Mouse (Mus musculus) skeletal muscle tissue, adult 2 months (tissue): Measurements from ENCODE around the gene Sapcd1.
A peak's percentile ranks its signal among the peaks of the same experiment; 100 is the strongest.

Source experiments
- DNase-seq: peaks from one replicate; pipeline ENCODE4 v3.0.0-alpha.2; 2012; ENCODE audit warnings: low read depth, low spot score

Sapcd1 gene

DNA sequence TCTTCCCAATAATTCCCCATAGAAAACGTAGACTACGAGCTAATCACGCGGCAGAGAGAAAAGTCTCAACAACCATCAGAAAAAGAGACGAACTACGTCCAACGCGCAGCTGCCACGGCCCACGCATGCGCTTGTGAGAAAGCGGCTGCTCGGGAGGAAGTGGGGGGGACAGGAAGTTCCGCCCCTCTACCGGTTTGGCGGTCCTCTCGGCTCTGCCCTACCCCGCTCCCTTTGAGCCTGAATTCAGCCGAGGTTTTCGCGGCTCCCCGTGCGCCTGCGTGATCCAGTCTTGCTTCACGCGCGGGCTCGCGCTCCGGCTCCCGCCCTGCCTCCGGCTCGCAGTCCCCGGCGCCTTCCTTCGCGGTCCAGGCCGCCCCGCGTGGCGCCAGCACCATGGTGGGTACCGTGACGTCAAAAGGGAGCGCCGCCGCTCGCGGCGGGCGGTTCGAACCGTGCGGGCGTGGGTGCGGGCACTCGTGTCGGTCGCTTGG, 46.1 kb downstream of the Sapcd1 start, which contains the start of gene Lsm2:
Gene Lsm2 (plus strand): TSS at position 173 of the 491 bp plus-strand sequence.
- peak; percentile 92 for DNase-seq

DNA sequence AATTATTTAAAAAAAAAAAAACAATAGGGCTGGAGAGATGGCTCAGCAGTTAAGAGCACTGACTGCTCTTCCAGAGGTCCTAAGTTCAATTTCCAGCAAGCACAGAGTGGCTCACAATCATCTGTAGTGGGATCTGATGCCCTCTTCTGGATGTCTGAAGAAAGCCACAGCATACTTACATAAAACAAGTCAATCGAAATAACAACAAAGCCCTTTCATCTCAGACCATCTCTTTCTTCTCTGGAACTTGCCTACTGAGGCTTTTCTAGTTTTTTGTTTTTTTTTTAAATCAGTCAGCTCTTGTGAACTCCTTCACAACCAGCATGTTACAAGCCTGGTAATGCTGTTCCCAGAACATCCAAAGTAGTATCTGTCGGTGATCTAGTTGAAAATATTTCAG, 47.2 kb downstream of the Sapcd1 start:
- DNase-seq = peak; percentile 65

DNA sequence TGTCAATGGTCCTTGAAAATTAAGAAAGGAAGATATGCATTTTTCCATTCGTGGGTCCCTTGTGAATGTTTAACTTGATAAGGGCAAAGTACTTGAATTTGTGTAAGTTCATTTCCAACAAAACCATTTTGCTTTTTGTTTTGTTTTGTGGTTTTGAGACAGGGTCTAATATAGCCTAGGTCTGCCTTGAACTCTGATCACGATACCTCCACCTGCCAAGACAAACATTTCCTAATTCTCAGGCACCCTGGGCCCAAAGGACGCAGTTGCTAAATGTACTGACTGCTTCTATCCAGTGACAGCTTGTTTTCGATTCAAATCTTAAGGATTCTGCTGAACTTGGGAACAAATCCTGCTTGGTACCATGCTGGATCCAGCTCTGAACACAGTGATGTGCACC, 48.2 kb downstream of the Sapcd1 start:
- no peak for DNase-seq

DNA sequence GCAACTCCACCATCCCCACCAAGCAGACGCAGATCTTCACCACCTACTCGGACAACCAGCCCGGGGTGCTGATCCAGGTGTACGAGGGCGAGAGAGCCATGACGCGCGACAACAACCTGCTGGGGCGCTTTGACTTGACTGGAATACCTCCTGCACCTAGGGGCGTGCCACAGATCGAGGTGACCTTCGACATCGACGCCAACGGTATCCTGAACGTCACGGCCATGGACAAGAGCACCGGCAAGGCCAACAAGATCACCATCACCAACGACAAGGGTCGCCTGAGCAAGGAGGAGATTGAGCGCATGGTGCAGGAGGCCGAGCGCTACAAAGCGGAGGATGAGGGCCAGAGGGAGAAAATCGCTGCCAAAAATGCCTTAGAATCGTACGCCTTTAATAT, 49.6 kb downstream of the Sapcd1 start:
- DNase-seq = no peak

DNA sequence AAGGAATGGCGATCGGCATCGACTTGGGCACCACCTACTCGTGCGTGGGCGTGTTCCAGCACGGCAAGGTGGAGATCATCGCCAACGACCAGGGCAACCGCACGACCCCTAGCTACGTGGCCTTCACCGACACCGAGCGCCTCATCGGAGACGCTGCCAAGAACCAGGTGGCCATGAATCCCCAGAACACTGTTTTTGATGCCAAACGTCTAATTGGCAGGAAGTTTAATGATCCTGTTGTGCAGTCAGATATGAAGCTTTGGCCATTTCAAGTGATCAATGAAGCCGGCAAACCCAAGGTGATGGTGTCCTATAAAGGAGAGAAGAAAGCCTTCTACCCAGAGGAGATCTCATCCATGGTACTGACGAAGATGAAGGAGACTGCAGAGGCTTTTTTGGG, 50.8 kb downstream of the Sapcd1 start:
- no peak for DNase-seq
